Mouse (Mus musculus) cerebellum, adult 2 months (tissue): ENCODE data around the gene Sh3pxd2a. TPM values are rescaled to one million over a fixed set of nuclear protein-coding genes. Genes with fewer than 3 reads are reported as not detected.
A peak's percentile ranks its signal among the peaks of the same experiment; 100 is the strongest.

Source experiments
- DNase-seq, 2 experiments: peaks; one replicate each; pipeline ENCODE4 v3.0.0; 2021
- H3K27ac ChIP-seq: fragments of 200-500 bp; 2 replicates; pipeline ENCODE4 v1.5.1; 2012; ENCODE audit warnings: low read length, control low read depth, inconsistent platforms; ENCODE audit not compliant: insufficient read depth
- H3K27me3 ChIP-seq: fragments of 200-500 bp; 2 replicates; pipeline ENCODE4 v1.6.1; 2012; ENCODE audit warnings: inconsistent platforms, mild to moderate bottlenecking, low read length, moderate library complexity; ENCODE audit not compliant: control insufficient read depth, insufficient read depth
- H3K4me1 ChIP-seq: fragments of 200-500 bp; 2 replicates; pipeline ENCODE4 v1.6.1; 2011; ENCODE audit warnings: low read length; ENCODE audit not compliant: control insufficient read depth, insufficient read depth
- H3K4me3 ChIP-seq: fragments of 200-500 bp; replicated peaks from 2 replicates; pipeline ENCODE3; 2011; ENCODE audit warnings: mild to moderate bottlenecking, low read depth, low read length, control low read depth; ENCODE audit not compliant: insufficient read depth
- CTCF ChIP-seq: fragments of 200-500 bp; IDR thresholded peaks from 2 replicates; pipeline ENCODE4 v1.5.1; 2011; ENCODE audit warnings: low read depth, mild to moderate bottlenecking, control low read depth, low read length, moderate library complexity, borderline replicate concordance; ENCODE audit not compliant: insufficient read depth
- POLR2A ChIP-seq: fragments of 200-500 bp; IDR thresholded peaks from 2 replicates; pipeline ENCODE4 v1.6.1; 2011; ENCODE audit warnings: low read length, control low read depth, borderline replicate concordance; ENCODE audit not compliant: insufficient read depth
- WGBS: fragments of 180-500 bp; shearing (Covaris S2); methylation state at CpG from one replicate; pipeline ENCODE4 v1.1.7; 2018; 5-methylcytosine and 5-hydroxymethylcytosine counted together
- polyA plus RNA-seq: library from polyadenylated mRNA; depleted of rRNA; stranded (reverse); fragments of >200 nt; gene quantifications from 2 replicates; pipeline ENCODE4 v1.2.3, GENCODE M21; 2012

Gene Sh3pxd2a
- polyA plus RNA-seq, 1 experiment = 7.9 TPM

DNA sequence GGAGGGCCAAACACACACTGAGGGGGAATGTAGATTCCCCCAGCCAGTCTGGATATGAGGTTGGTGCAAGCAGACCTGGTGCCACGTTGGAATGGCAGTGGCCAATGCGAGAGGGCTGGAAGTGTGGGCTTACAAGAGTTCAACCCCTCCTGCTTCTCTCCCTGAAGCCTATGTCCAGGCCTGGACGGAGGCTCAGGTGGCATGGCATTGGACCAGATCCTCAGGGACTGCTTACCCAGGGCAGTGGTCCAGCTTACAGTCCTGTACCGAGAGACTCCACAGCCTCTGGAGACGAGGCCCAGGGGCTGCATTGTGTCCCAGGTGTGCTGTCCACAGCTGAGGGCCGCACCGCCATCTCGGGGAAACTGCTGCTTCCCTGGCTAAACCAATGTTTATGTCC is 218.7 kb downstream of the Sh3pxd2a start:
- H3K4me1 ChIP-seq = peaks cover 34% of the 10 kb centered on the region
- no peak for TF ChIP-seq CTCF
- no peak for TF ChIP-seq POLR2A
- no peak for DNase-seq
- no peak overlapping the region for H3K27ac ChIP-seq
- H3K4me3 ChIP-seq = no peak overlapping the region
- H3K27me3 ChIP-seq = no peaks in the 10 kb centered on the region
- WGBS = 48% methylated on average over 8 of the region's 8 CpGs

DNA sequence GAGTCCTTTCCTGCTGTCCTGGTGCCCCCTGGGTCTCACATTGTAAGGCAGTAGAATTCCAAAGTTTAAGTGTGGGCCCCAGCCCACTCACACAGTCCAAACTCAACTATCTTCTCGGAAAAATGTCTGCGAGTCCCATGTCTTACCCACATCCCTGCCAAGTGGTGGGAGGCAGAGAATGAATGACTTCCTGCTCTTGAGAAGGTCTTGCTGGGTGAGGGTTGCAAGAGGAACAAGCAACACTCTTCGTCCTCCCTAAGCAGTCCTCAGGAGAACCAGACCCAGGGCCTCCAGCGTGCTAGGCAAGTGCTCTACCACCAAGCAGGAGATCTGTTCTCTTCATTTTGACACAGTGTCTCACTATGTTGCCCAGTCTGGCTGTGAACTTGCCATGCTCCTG is 222.0 kb downstream of the Sh3pxd2a start:
- no peak overlapping the region for H3K27ac ChIP-seq
- 84% methylated on average over 4 of the region's 4 CpGs for WGBS
- no peak overlapping the region for H3K4me3 ChIP-seq
- DNase-seq = no peak
- H3K4me1 ChIP-seq = peaks cover 41% of the 10 kb centered on the region
- TF ChIP-seq CTCF (no peak), POLR2A (no peak)
- no peaks in the 10 kb centered on the region for H3K27me3 ChIP-seq

DNA sequence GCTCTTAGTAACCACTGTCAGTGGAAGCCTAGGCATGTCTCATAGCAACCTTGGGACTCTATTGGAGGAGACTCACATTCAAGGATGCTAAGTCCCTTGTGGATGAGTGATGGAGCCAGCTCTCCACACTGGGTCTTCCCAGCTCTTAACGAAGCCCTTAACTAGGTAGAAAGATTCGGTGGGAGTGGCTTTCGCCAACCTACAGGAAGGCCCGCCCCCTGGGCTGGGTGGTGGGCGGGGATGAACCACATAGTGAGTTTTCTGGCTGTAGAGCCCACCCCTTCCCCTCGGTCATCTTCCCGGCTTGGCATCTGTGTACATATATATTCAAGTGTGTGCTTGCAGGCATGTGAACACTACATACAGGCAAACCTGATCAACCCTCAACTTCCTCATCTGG is 223.2 kb downstream of the Sh3pxd2a start:
- Histone ChIP-seq H3K27me3 (no peaks in the 10 kb centered on the region), H3K4me3 (no peak overlapping the region), H3K27ac (no peak overlapping the region), H3K4me1 (peaks cover 52% of the 10 kb centered on the region)
- no peak for DNase-seq
- 78% methylated on average over 7 of the region's 7 CpGs for WGBS
- TF ChIP-seq POLR2A (no peak), CTCF (no peak)

DNA sequence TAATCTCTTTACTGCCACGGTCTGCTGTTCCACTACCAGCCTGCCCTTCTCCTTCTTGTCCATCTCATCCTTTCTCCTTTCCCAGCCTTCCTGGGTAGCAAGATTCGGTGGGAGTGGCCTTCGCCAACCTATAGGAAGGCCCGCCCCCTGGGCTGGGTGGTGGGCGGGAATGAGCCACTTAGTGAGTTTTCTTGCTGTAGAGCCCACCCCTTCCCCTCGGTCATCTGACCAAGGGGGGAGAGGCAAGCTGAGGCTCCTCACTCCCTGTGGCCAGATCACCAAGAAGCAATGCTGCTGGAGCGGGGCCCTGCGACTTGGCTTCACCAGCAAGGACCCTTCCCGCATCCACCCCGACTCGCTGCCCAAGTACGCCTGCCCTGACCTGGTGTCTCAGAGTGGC is 224.1 kb downstream of the Sh3pxd2a start:
- Histone ChIP-seq H3K4me3 (no peak overlapping the region), H3K4me1 (peaks cover 49% of the 10 kb centered on the region), H3K27me3 (no peaks in the 10 kb centered on the region), H3K27ac (no peak overlapping the region)
- WGBS = 62% methylated on average over 12 of the region's 12 CpGs
- TF ChIP-seq CTCF (no peak), POLR2A (no peak)
- DNase-seq = no peak

DNA sequence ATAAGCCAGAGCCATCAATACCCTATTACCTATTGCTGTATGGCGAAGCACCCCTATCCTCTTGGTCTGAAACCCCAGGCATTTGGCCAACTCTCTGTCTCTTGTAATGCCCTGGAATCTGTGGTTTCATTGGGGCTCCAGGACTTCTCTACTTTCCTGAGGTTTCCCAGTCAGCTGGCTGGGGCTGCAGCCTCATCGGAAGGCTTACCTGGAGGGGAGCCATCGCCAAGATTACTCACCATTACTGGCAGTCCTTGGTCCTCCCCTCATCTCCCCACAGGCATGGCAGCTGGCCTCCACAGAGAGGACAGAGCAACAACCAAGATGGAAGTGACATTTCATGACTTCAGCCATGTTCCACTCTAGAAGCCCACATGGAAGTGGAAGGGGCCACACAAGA is 231.1 kb downstream of the Sh3pxd2a start:
- DNase-seq = peak; percentile 58 to 72
- Histone ChIP-seq H3K4me3 (no peak overlapping the region), H3K4me1 (peaks cover 76% of the 10 kb centered on the region), H3K27me3 (no peaks in the 10 kb centered on the region), H3K27ac (peak overlapping the region; percentile 67)
- WGBS = 35% methylated on average over 3 of the region's 3 CpGs
- TF ChIP-seq CTCF (no peak), POLR2A (no peak)

DNA sequence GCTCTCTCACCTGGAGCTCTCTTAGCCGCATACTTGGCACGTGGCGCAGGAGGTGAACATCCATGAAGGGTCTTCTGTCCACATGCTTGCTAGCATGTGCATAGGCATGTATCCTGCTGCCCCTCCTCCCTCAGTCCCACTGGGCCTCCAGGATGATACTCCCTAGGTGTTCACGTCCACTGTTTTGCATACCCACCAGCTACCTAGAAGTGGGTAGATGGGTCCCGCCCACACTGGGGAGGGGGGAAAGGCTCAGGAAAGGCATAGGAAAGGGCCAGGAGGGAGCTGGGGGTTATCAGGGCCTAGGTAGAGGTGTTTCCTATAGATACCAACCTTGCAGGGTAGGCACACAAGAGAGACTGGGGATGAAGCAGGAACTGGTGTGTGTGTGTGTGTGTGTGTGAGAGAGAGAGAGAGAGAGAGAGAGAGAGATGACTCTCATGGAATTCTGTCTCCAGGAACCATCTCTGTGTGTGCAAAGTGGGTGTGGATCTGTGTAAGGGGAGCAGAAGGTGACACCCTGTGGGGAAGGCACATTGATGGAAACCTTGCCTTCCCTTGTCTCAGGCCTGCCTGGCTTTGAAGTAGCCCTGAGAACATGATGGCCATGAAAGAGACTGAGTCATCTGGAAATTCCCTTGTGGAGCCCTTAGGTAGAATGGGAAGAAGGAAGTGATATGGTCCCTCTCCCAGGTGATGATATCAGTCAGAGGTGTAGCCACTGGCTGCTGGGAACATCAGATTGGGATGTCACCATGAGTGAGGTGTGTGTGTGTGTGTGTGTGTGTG is 231.9 kb downstream of the Sh3pxd2a start:
- DNase-seq = no peak
- Histone ChIP-seq H3K27me3 (no peaks in the 10 kb centered on the region), H3K4me3 (no peak overlapping the region), H3K27ac (peak overlapping the region; percentile 89), H3K4me1 (peaks cover 74% of the 10 kb centered on the region)
- WGBS = 66% methylated on average over 5 of the region's 5 CpGs
- TF ChIP-seq POLR2A = no peak
- TF ChIP-seq CTCF = no peak

DNA sequence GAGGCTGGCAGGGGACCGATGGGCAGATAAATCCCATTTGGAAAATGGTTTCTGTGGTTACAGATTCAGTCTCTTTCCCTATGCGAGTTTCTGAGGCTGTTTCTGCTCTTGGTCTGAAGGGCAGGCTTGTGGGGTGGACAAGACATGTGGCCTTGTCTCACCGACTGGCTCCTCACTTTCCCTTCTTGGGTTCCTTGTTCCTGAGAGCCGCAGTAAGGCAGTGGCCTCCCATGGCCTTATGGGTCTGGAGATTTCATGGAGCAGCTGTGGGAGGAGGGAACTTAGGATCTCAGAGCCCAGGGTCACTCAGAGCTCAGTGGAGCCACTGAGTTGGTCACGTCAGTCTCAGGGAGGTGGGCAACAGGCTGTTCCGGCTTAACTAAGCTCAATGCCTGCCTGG is 232.8 kb downstream of the Sh3pxd2a start:
- no peak overlapping the region for H3K4me3 ChIP-seq
- DNase-seq = no peak
- H3K27me3 ChIP-seq = no peaks in the 10 kb centered on the region
- no peak for TF ChIP-seq POLR2A
- no peak for TF ChIP-seq CTCF
- peaks cover 76% of the 10 kb centered on the region for H3K4me1 ChIP-seq
- peak overlapping the region; percentile 89 for H3K27ac ChIP-seq
- WGBS = 66% methylated on average over 6 of the region's 6 CpGs

DNA sequence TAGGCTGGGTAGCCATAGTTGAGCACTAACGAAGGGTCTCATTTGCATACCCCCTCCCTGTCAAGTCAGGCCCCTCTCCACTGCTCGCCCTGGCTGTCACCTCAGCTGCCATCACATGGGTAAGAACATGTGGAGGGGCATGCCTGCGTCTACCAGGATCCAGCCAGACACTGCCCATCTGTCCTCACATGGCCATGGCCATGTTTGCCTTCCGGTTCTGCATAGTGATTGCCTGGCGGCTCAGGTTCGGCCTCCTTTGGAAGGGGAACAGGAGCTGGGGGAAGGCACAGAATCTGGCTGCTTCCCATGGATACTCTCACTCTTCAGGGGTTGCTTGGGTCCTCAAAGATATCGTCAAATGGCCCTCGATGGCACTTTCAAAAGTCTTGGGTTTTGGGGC is 233.5 kb downstream of the Sh3pxd2a start:
- TF ChIP-seq POLR2A (no peak), CTCF (no peak)
- no peak for DNase-seq
- H3K27ac ChIP-seq = peak overlapping the region; percentile 89
- H3K4me3 ChIP-seq = peak overlapping the region; percentile 29
- peaks cover 76% of the 10 kb centered on the region for H3K4me1 ChIP-seq
- WGBS = 41% methylated on average over 8 of the region's 8 CpGs
- no peaks in the 10 kb centered on the region for H3K27me3 ChIP-seq
